Mouse (Mus musculus) CH12.LX (cell line): ENCODE data around the gene Scamp5.

Source experiments
- BHLHE40 ChIP-seq: IDR thresholded peaks from 2 replicates; pipeline ENCODE4 v1.6.1; 2011; ENCODE audit warnings: mild to moderate bottlenecking, low read depth, low read length, improper control_type of control experiment
- CTCF ChIP-seq, 2 experiments: IDR thresholded peaks in 1 of 2; conservative IDR thresholded peaks in 1 of 2; 2 replicates each; pipeline ENCODE4 v1.5.1; 2011 to 2012; ENCODE audit warnings: low read depth in 2 of 2, low read length in 2 of 2, improper control_type of control experiment in 1 of 2, inconsistent platforms in 1 of 2, mild to moderate bottlenecking in 1 of 2, moderate library complexity in 1 of 2
- E2F4 ChIP-seq: IDR thresholded peaks from 2 replicates; pipeline ENCODE4 v1.6.1; 2011; ENCODE audit warnings: low read depth, low read length, improper control_type of control experiment; ENCODE audit not compliant: insufficient replicate concordance
- ELF1 ChIP-seq: IDR thresholded peaks from 2 replicates; pipeline ENCODE4 v1.6.1; 2014; ENCODE audit warnings: low read depth, mild to moderate bottlenecking, inconsistent platforms, low read length, improper control_type of control experiment
- IRF4 ChIP-seq: IDR thresholded peaks from 2 replicates; pipeline ENCODE4 v1.6.1; 2014; ENCODE audit warnings: low read depth, mild to moderate bottlenecking, inconsistent platforms, low read length, improper control_type of control experiment
- JUND ChIP-seq: conservative IDR thresholded peaks from 2 replicates; pipeline ENCODE4 v1.6.1; 2011; ENCODE audit warnings: low read depth, low read length, improper control_type of control experiment
- MAFK ChIP-seq: IDR thresholded peaks from 2 replicates; pipeline ENCODE4 v1.6.1; 2011; ENCODE audit warnings: low read length, improper control_type of control experiment; ENCODE audit not compliant: insufficient replicate concordance
- POLR2A ChIP-seq: IDR thresholded peaks from 2 replicates; pipeline ENCODE4 v1.6.1; 2011; ENCODE audit warnings: low read depth, mild to moderate bottlenecking, improper control_type of control experiment, low read length
- SMC3 ChIP-seq: IDR thresholded peaks from 2 replicates; pipeline ENCODE4 v1.6.1; 2011; ENCODE audit warnings: low read depth, low read length, improper control_type of control experiment
- TCF12 ChIP-seq: IDR thresholded peaks from 2 replicates; pipeline ENCODE4 v1.6.1; 2014; ENCODE audit warnings: low read depth, mild to moderate bottlenecking, inconsistent platforms, low read length, improper control_type of control experiment
- USF2 ChIP-seq: conservative IDR thresholded peaks from 2 replicates; pipeline ENCODE4 v1.6.1; 2011; ENCODE audit warnings: low read depth, low read length, improper control_type of control experiment
- ZC3H11A ChIP-seq: IDR thresholded peaks from 2 replicates; pipeline ENCODE4 v1.6.1; 2012; ENCODE audit warnings: low read depth, mild to moderate bottlenecking, inconsistent platforms, low read length, improper control_type of control experiment
- ZNF384 ChIP-seq: IDR thresholded peaks from 2 replicates; pipeline ENCODE4 v1.6.1; 2012; ENCODE audit warnings: low read depth, low read length, improper control_type of control experiment, inconsistent platforms

DNA sequence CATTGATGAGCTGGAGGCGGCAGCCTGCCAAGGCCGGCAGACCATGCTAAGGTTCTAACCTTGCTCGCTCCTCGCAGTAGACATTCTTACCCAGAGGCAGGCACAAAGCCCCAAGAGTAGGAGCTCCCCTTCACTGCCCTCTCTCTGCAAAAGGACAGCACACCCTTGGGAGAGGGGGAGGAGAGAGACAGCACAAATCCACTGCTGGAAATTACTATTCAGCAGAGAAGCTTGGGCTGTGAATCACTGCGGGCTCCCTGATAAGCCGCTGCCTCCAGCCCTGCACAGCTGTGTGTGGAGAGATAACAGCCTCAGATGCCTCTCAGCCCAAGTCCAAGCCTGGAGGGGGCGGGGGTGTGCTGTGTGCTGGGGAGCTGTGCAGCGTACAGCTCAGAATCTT lies 37.8 kb upstream of the Scamp5 start:
- TF ChIP-seq CTCF (conservative IDR thresholded peaks at IDR 0.05 in 1 of 2, IDR thresholded peaks at IDR 0.05 in 1 of 2; ENCODE audit: low read depth in 2 of 2, low read length in 2 of 2) (no peak), POLR2A (no peak), SMC3 (no peak), USF2 (no peak), JUND (no peak), ELF1 (no peak), ZC3H11A (no peak), BHLHE40 (no peak), E2F4 (no peak), ZNF384 (no peak), MAFK (no peak), TCF12 (no peak), IRF4 (no peak)
